Mouse (Mus musculus) midbrain, postnatal 0 days (tissue): ENCODE data around the gene Rufy4. TPM values are rescaled to one million over a fixed set of nuclear protein-coding genes. Genes with fewer than 3 reads are reported as not detected.
"Not testable (repeated sequence)": the region's sequence is repeated elsewhere in the genome, so short reads cannot be mapped to it uniquely, and the experiment has no call there.

ENCODE experiments used
- ATAC-seq: fragments of 200-750 bp; cut with Nextera tagmentation; 2 replicates; pipeline ENCODE4 v1.8.0; 2017; ENCODE audit warnings: moderate number of reproducible peaks, mild to moderate bottlenecking, moderate TSS enrichment, moderate library complexity; ENCODE audit not compliant: low FRiP score
- DNase-seq: peaks from one replicate; pipeline ENCODE4 v3.0.0-alpha.2; 2015; ENCODE audit warnings: low spot score
- H3K27ac ChIP-seq: fragments of 300-500 bp; sonication (generic); 2 replicates; pipeline ENCODE4 v1.5.1; 2014; ENCODE audit warnings: low read depth, mild to moderate bottlenecking, low read length, mixed read lengths
- H3K27me3 ChIP-seq: fragments of 300-500 bp; sonication (generic); 2 replicates; pipeline ENCODE4 v1.6.1; 2014; ENCODE audit warnings: low read length, control low read depth, mixed read lengths; ENCODE audit not compliant: insufficient read depth
- H3K36me3 ChIP-seq: fragments of 300-500 bp; sonication (generic); 2 replicates; pipeline ENCODE4 v1.6.1; 2014; ENCODE audit warnings: low read length, control low read depth, mixed read lengths; ENCODE audit not compliant: insufficient read depth
- H3K4me1 ChIP-seq: fragments of 300-500 bp; sonication (generic); 2 replicates; pipeline ENCODE4 v1.6.1; 2014; ENCODE audit warnings: mild to moderate bottlenecking, control low read depth, antibody characterized with exemption, low read length, mixed read lengths; ENCODE audit not compliant: insufficient read depth
- H3K4me2 ChIP-seq: fragments of 300-500 bp; sonication (generic); 2 replicates; pipeline ENCODE4 v1.6.1; 2014; ENCODE audit warnings: low read depth, mild to moderate bottlenecking, low read length, mixed read lengths; ENCODE audit not compliant: poor library complexity, severe bottlenecking
- H3K4me3 ChIP-seq: fragments of 300-500 bp; sonication (generic); 2 replicates; pipeline ENCODE4 v1.5.1; 2014; ENCODE audit warnings: low read depth, mild to moderate bottlenecking, low read length, moderate library complexity
- H3K9ac ChIP-seq: fragments of 300-500 bp; sonication (generic); replicated peaks from 2 replicates; pipeline ENCODE4 v1.6.1; 2014; ENCODE audit warnings: mild to moderate bottlenecking, low read length, moderate library complexity, mixed read lengths; ENCODE audit not compliant: poor library complexity, severe bottlenecking
- H3K9me3 ChIP-seq: fragments of 300-500 bp; sonication (generic); 2 replicates; pipeline ENCODE4 v1.6.1; 2016; ENCODE audit warnings: low read length, control low read depth
- CTCF ChIP-seq: IDR thresholded peaks from 2 replicates; pipeline ENCODE4 v1.5.1; 2016; ENCODE audit warnings: antibody characterized with exemption, mild to moderate bottlenecking
- WGBS: fragments of 180-500 bp; shearing (Covaris S2); extraction: QIAGEN DNeasy Blood & Tissue Kit; methylation state at CpG from one replicate; pipeline ENCODE4 v1.1.7; 2014; 5-methylcytosine and 5-hydroxymethylcytosine counted together
- polyA plus RNA-seq: library from polyadenylated mRNA; unstranded; fragments of >200 nt; fragmentation: Nextera tagmentation; extraction: Ambion mirVana; gene quantifications from 2 replicates; pipeline ENCODE4 v1.2.1, GENCODE M21; 2015
- total RNA-seq: library from RNA; depleted of rRNA; stranded (reverse); fragments of >200 nt; gene quantifications from 2 replicates; pipeline ENCODE4 v1.2.3, GENCODE M21; 2014

Rufy4 gene
- total and polyA plus RNA-seq, 2 experiments from 2014 or later = 0.09 TPM; not detected in 1

DNA sequence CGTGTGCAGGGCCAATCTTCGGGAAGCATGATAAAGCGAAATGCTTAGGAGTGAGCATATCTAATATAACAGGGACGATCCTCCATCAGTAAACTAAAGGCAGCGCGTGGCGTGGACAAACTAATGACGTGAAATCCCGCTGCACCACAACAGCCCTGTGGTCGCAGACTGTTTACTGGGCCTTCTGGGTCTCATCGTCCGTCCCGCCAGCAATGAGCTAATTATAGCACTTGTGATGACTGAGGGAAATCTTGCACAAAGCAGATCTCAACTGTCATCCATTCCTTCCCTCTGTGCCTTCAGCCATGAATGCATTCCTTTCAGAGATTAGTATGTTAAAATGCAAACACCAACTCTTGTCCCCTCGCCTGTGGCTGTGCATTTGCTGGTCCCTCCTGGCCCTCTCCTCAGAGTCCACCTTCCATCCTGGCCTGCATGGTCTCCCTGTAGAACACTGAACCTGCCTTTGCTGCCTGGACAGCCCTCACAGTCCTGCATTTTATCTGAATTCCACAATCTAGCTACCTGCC lies 31.1 kb downstream of the Rufy4 start:
- Histone ChIP-seq H3K36me3 (no peaks in the 10 kb centered on the region), H3K4me1 (no peaks in the 10 kb centered on the region), H3K9me3 (no peaks in the 10 kb centered on the region), H3K4me2 (no peak overlapping the region), H3K27ac (no peak overlapping the region), H3K9ac (no peak overlapping the region), H3K4me3 (no peak overlapping the region), H3K27me3 (no peaks in the 10 kb centered on the region)
- ATAC-seq = no peak
- no peak for TF ChIP-seq CTCF
- WGBS = 72% methylated on average over 14 of the region's 14 CpGs
- no peak for DNase-seq

DNA sequence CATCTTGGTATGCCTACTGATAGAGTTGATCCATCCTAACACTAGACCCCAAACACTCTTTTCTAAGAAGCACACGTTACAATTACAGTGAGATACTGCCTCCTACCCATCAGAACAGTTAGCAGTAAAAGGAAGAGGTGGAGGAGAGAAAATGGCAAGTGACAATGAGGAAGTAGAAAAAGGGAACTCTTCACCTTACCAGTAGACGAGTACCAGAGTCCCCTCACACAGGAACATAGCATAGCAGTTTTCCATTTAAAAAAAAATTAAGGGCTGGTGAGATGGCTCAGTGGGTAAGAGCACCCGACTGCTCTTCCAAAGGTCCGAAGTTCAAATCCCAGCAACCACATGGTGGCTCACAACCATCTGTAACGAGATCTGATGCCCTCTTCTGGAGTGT lies 34.3 kb downstream of the Rufy4 start:
- H3K4me3 ChIP-seq = not testable (repeated sequence)

DNA sequence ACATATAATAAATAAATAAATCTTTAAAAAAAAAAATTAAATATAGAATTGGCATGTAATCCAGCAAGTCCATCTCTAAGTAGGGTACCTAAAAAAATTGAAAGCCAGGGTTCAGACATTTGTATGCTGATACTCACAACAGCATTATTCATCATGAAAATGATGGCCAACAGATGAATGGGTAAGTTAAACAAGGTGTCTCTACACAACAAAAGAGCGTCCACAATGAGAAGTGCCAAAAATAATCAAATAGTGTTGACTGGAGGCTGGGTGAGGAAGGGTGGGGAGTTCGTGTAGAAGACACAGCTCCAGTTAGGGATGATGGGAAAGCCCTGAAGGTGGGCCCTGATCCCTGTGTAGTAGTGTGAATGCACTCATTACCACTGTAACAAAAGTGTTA lies 34.7 kb downstream of the Rufy4 start:
- no peak for TF ChIP-seq CTCF
- Histone ChIP-seq H3K9ac (no peak overlapping the region), H3K9me3 (no peaks in the 10 kb centered on the region), H3K4me1 (no peaks in the 10 kb centered on the region), H3K4me2 (no peak overlapping the region), H3K36me3 (no peaks in the 10 kb centered on the region), H3K4me3 (no peak overlapping the region), H3K27me3 (no peaks in the 10 kb centered on the region), H3K27ac (no peak overlapping the region)
- 72% methylated on average over 2 of the region's 2 CpGs for WGBS
- ATAC-seq (no peak), DNase-seq (no peak)

More for the DNA sequence above, 34.3 kb downstream of the Rufy4 start:
- H3K9ac ChIP-seq, H3K27me3 ChIP-seq, H3K27ac ChIP-seq, H3K36me3 ChIP-seq, H3K9me3 ChIP-seq, ATAC-seq, H3K4me1 ChIP-seq, H3K4me2 ChIP-seq, DNase-seq: not testable (repeated sequence)
- WGBS = 80% methylated on average over 4 of the region's 5 CpGs

DNA sequence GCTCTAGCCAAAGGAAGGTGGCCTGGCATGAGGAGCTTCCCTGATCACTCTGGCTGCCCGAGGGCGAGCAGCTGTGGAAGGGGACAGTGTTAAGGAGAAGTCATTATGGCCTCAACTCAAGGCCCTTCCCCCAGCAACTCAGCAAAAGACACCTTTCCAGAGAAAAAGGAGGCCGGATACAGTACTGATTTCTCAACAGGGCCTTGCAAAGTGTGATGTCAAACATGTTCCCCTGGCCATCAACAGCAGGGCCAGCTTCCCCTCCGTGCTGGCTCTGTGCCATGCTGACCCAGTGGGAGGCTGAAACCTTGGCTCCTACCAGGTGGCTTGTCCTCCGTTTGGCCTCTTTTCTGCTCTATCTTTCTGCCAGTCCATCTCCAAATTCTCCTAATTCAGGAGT lies 41.8 kb downstream of the Rufy4 start:
- Histone ChIP-seq H3K27ac (no peak overlapping the region), H3K27me3 (no peaks in the 10 kb centered on the region), H3K36me3 (no peaks in the 10 kb centered on the region), H3K9me3 (no peaks in the 10 kb centered on the region), H3K4me3 (no peak overlapping the region), H3K4me1 (no peaks in the 10 kb centered on the region), H3K4me2 (no peak overlapping the region), H3K9ac (no peak overlapping the region)
- ATAC-seq = no peak
- 82% methylated on average over 5 of the region's 5 CpGs for WGBS
- no peak for TF ChIP-seq CTCF
- DNase-seq = no peak

DNA sequence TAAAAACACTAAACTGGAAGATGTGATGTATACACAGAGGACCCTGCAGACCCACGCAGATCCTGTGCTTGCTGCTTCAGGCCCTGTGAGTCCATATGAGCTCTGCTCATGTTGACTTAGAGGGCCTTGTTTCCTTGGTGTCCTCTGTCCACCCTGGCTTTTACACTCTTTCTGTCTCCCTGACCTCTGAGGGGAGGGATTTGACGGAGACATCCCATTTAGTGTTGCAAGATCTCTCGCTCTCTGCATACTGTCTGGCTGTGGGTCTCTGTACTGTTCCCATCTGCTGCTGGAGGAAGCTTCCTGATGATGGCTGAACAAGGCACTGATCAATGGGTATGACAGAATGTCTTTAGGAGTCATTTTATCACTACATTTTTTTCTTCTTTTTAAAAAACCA lies 44.4 kb downstream of the Rufy4 start:
- H3K27me3 ChIP-seq = no peaks in the 10 kb centered on the region
- WGBS = 88% methylated on average over 3 of the region's 3 CpGs

DNA sequence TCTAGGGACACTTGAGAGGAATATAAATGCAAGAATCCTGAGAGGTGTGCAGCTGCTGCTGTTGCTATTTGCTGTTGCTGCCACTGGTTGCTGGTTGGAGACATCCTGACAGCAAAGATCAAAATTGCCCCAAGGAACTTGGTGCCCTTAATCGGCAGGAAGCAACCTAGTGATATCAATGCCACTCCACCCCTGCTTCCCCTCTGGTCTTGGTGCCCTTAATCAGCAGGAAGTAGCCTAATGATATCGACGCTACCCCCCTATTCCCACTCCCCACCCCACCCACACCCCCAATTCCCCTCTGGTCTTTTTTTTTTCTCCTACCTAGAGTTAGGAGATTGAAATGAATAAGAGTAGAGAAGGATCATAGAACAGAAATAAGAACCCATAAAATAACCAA lies 47.4 kb downstream of the Rufy4 start:
- Histone ChIP-seq H3K4me3 (no peak overlapping the region), H3K36me3 (no peaks in the 10 kb centered on the region)
- WGBS = 86% methylated on average over 3 of the region's 3 CpGs

More for the DNA sequence above, 44.4 kb downstream of the Rufy4 start:
- no peaks in the 10 kb centered on the region for H3K9me3 ChIP-seq
- H3K27ac ChIP-seq = no peak overlapping the region
- no peak for TF ChIP-seq CTCF
- H3K4me2 ChIP-seq = no peak overlapping the region
- H3K4me3 ChIP-seq = no peak overlapping the region
- no peaks in the 10 kb centered on the region for H3K4me1 ChIP-seq
- H3K9ac ChIP-seq = no peak overlapping the region
- DNase-seq (no peak), ATAC-seq (no peak)
- H3K36me3 ChIP-seq = no peaks in the 10 kb centered on the region

More for the DNA sequence above, 47.4 kb downstream of the Rufy4 start:
- no peak for TF ChIP-seq CTCF
- Histone ChIP-seq H3K4me1 (no peaks in the 10 kb centered on the region), H3K27me3 (no peaks in the 10 kb centered on the region), H3K9me3 (no peaks in the 10 kb centered on the region), H3K27ac (no peak overlapping the region), H3K9ac (no peak overlapping the region), H3K4me2 (no peak overlapping the region)
- no peak for ATAC-seq
- no peak for DNase-seq
